Mouse (Mus musculus) urinary bladder, postnatal 10 days (tissue): Measurements from ENCODE around the gene Nhej1.

Source experiments
- DNase-seq: peaks from one replicate; pipeline ENCODE4 v3.0.0; 2022; ENCODE audit warnings: low spot score

Gene Nhej1

DNA sequence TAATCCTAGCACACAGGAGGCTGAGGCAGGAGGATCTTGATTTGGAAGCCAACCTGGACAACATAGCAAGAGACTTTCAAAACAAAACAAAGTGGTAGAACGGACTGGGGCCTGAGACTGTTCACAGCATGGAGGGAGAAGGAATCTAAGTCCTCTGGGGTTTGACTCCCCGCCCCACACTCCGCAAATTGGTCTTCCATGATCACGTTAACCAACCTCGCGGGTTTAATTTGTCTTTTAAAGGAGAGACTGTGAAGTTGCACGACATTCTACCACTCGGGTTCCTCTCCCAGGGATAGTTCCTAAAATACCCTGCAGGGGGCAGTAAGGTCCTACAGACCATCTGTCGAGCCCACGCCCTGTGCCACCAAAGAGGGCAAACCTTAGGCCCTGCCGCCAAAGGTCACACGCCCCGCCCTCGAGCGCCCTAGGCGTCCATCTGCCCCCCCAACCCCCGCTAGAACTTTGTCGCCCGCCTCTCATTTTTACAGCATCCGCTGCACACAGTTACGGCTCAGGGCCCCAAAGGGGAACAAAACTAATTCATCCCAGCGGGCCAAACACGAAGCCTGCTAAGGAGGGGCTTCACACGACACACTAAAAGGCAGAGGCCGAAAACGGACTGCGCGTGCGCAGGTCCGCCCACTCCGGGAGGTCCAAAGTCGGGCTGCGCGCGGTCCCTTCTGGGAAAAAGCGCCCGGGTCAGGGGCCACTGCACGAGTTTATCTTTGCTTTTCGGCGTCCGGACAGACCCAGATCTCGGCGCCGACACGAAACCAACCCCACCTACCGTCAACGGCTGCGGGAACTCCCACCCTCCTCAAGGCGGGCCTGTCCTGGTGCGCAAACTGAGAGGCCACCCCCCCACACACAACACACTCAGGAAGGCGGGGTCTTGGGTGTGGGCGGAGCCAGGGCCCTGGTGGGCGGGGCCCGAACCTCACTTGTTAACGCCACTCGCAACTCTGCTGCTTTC, at the start of gene Nhej1:
Nhej1 (minus strand) TSS at position 855 of the 976 bp plus-strand sequence.
- peak; percentile 79 for DNase-seq

DNA sequence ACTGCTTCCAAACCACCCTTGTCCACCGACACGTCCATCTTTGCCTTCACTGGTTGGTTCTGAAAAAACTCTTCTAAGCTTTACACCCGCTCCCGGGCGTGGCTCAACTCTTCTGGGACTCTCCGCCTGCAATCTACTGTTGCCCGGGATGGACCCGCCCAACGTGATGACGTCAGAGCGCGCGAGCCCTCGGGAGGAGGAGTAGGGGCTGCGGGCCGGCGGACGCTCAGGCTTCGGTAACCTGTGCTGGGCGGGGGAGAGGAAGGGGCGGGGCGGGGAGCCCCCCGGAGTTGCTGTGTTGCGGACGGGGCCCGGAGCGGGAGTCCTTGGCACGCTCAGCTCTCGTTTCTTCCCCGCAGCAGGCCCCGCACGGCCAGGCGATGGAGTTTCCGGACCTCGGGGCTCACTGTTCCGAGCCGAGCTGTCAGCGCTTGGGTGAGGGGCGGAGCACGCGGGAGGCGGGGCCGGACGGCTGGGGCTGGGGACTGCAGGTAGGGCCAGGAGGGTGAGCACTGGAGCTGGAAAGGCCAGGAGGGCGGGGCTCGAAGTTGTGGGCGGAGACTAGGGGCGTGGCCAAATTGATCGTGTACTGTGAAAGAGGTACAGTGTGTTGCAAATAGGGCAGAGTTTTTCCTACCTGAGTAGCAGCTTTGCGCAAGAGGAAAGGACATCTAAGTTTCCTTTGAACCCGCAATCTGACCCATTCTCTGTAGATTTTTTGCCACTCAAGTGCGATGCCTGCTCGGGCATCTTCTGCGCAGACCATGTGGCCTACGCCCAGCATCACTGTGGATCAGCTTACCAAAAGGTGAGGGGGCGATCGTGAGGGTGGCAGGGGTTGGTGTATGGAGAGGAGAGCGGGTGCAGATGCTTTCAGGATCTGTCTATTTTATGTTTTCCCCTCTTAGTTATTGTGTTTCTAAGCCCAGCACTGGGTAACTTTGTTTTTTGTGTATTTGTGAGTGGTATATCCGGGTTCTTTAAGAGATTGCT, 43.8 kb upstream of the Nhej1 start, which contains the start of gene Zfand2b:
Zfand2b (plus strand) TSS at position 175 of the 993 bp plus-strand sequence.
- peak; percentile 93 for DNase-seq

DNA sequence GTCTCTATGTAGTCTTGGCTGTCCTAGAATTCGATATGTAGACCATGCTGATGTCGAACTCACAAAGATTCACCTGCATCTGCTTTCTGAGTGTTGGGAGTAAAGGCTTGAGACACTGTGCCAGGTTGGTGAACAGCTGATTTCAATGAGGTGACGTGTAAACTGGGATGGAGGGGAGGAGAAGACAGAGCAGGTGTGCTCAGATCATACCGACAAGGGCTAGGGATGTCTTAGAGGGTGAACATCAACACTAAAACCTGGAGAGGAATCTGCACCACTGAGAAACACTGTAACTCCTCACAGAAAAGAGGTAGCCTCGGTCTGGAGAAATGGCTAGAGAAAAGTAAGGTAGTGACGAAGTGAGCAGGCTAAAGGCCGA, 43.1 kb upstream of the Nhej1 start:
- DNase-seq, result no peak

DNA sequence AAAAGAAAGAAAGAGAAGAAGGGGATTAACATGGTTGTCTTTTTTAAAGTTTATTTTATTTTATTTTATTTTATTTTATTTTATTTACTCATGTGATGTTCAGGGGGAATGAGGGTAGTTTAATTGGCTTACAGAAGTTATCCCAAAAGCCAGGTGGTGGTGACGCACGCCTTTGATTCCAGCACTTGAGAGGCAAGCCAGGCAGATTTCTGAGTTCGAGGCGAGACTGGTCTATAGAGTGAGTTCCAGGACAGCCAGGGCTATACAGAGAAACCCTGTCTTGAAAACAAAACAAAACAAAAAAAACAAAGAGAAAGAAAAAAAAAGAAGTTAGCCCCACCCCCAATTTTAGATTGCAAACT, 35.2 kb upstream of the Nhej1 start:
- DNase-seq, result no peak

DNA sequence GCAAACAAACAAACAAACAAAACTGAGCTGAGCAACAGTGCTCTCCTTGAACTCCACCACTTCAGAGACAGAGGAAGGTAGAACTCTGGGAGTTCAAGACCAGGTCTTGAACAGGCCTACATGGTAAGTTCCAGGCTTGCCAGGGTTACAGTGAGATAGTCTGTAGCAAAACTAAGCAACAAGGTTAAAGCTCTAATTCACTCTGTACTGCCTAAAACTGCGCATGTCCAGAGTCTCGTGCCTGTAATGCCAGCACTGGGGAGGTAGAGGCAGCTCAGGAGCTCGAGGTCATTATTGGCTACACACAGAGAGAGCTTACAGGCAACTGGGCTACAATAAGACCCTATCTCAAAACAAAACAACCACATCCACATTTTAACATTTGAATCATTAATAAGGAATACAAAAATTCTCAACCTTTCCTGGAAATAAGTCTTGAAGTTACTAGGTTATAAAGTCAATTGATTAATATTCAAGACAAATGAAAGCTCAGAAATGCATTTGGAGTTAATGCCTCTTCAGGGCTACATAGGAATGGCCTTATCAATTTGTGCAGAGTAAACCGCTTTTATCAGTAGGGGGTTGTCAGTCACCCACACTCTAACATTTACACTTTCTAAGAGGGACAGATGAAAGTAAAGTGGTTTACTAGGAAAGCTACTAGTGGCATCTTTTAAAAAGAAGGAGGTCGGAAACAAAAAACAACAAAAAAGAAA, 34.7 kb upstream of the Nhej1 start:
- no peak for DNase-seq

DNA sequence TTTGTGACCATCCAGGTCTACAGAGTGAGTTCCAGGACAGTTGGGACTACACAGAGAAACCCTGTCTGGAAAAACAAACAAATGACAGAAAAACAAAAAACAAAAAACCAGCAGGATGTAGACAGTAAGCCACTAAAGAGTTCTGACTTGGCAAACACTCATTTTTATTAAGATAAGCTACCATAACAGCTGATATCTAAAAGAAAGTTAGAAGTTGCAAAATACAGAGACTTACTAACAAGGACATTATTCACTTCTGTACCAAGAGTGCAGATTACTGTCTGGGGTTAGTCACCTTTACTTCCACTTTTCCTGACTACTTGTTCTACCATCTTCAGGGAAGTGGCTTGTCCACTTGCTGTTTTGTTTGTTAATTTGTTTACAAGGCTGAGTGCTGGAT, 34.0 kb upstream of the Nhej1 start:
- no peak for DNase-seq

DNA sequence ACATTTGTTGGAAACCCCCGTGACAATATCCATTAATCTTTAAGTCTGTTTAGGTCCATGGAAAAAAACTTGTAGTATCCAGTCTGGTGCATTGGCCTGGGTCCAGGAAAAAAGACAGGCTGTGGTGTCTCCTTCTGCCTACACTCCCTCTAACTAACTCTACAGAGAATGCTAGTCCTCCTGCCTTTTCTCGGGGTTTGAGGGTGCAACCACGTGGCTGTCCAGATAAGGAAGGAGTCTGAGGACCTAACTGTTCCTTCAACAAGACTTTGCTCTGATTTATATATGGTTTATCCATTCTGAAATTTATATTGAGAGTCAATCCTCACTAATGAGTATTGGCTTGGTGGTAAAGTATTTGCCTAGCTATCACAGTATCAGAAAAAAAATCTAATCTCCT, 30.8 kb upstream of the Nhej1 start:
- DNase-seq, result no peak

DNA sequence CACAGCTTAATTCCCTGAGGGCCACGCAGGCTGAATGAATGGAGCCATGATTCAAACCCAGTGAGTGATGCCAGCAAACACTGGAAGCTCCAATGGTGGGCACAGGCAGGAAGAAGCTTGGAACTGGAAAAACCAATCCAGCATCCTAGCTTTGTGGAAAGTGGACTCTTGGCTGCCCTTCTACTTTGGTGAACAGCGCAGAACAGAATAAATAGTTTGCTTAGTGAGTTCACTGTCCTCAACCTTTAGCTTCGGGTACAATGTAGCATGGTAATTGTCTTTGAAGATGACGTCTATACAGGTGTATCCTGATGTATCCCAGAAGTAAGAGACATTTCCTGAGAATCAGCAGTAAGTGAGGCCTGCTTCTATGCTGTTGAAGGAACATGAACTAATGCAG, 23.7 kb upstream of the Nhej1 start:
- no peak for DNase-seq

DNA sequence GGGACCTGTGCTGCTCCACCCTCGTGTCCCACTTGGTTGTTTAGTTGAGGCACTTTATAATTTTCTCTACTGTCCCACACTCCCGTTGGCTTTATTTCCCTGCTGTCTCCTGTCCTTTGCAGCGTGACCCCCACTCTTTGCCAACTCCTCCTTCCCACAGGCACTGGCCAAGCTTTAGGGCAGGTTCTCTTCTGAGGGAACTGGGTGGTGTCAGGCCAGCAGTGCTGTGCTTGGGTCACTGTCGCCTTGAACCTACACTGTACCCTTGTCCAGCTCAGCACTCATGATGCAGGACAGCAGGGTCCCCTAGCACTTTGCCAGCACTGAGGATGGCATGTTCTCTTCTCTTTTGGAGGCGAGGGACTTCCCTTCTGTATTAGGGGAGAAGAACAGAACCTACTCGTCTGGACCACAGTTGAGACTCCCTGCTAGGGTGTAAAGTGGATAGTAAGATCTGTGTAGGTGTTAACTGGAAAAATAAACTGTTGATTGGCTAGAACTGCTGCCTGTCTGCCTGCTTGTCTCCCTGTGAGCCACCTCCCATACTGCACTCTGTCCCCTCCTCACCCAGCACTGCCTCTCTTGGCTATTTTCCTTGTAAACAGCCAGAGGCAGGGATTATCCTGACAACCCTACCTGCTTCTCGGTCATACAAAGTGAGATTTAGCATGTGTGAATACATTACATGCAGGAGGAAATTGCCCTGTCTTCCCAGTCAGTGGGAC, 22.6 kb upstream of the Nhej1 start:
- no peak for DNase-seq

DNA sequence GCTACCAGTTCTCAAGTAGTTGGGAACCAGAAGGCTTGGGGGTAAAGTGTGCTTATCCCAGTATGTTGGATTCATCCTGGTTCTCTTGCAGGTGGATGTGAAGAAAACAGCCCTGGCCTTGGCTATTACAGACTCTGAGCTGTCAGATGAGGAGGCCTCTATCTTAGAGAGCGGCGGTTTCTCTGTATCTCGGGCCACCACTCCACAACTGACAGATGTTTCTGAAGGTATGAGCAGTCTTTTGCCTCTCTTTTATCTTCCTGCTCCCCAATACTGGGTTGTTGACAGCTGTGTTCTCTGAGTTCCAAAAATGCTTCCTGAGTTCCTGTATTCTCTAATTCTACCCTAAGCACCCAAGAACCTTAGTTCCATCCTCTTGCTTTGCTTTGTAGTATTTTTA, 20.6 kb upstream of the Nhej1 start:
- DNase-seq, result no peak

DNA sequence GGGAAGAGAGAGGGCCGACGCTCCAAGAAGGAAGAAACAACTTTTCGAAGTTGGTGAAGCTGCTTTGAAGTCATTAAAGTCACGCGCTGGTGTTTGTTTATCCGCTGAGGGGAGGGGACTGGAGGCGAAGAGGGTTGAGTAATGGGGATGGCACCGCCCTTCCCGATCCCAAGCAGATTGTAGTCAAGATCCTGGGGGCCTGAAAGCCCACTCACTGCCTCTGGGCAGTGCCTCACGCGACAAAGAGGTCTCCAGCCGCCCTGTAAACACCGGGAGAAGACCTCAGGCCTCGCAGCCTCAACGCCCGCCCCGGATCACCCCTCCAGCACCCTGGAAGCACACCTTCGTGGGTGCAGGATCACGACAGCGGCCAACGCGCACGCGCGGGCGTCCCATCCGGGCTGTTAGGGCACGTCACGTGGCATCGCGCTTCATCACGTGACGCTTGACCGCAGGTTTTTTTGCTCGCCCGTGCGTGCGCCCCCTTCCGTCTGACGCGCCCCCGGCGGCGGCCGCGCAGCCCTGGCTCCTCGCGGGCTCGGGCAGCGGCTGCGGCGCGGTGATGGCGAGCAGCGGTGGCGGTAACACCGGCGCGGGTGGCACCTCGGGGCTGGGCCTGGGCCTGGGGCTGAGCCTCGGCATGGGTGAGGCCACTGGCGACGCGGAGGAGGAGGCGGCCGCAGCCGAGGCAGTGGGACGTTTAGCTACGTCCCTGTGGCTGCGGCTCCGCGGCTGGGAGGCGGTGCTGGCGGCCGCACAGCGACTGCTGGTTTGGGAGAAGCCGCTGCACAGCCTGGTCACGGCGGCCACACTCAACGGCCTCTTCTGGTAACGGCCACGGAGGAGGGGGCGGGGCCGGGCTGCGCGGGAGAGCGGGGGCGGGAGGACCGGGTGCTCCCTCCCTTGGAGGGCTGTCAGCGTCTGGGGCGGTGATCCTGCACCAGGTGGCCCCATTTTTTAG, 17.6 kb upstream of the Nhej1 start, which contains the start of the genes Cnppd1 and Retreg2:
Cnppd1 (minus strand) TSS at position 411 of the 961 bp plus-strand sequence.
Retreg2 (plus strand) TSS at position 478 of the 961 bp plus-strand sequence.
- DNase-seq, result peak; percentile 91

DNA sequence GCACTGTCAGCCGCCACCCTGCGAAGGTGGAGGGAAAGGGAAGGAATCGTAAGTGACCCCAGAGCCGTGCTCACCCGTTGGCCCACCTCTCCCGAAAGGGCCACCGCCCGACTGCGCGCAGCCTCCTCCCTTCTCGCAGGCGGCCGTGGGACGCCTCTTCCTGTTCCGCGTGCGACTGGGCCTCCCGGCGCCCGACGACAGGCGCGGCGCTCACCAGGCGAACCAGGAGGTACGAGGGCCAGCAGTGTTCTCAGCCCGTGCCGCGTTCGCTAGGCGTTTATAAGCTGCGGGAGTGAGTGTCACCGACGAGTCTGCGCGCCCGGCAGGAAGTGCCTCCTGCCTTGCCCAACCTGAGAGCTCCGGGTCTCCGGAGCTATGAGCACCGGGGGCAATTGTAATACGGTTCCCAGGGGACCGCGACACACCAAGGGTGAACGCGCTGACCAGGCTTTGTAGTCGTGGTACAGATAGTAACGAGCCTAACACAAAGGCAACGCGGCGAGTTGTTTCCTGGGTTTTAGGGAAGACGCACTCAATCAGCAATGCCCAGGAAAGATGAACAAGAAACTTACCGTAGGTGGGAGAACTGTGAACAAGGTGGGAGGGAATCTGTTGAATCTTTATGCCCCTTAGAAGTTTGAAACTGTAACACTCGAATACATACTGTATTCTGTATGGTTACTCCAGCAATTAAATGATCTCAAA, 16.6 kb upstream of the Nhej1 start:
- no peak for DNase-seq

DNA sequence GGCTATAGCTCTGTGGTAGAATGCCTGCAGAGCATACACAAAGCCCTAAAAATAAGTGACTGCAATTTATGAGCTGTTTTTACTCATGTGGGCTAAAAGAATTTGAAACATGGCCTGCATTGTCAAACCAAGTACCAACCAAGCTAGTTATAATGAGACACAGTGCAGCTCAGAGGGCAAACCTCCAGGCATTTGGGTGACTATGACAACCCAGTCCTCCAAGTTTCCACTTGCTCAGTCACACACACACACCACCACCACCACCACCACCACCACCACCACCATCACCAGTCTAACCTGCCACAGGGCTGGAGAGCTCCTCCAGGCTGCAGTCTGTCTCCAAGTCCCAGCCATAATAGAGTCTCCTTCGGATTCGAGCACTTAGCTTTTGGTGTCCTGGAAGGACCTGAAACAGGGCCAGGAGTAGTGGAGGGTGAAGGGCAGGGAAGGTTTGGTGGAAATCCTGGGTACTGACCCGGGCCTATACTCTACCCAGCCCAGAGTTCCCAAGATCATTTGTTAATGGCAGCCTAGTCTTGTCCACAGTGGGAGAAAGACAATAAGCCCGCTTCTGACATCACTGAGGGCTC, 15.7 kb upstream of the Nhej1 start:
- DNase-seq, result no peak

DNA sequence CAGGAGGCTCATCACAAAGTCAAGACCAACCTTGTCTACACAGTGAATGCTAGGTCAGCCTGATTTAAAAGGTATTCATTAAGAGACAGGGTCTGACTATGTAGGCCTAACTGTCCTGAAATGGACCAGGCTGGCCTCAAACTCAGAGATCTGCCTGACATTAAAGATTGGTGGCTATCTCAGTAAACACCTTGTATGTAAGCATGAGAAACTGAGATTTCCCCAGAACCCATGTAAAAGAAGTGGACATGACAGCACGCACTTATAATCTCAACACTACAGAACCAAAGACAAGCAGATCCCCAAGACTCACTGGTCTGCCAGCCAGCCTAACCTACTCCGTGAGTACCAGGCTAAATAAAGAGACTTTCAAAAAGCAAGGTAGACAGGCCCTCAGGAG, 13.4 kb upstream of the Nhej1 start:
- no peak for DNase-seq

DNA sequence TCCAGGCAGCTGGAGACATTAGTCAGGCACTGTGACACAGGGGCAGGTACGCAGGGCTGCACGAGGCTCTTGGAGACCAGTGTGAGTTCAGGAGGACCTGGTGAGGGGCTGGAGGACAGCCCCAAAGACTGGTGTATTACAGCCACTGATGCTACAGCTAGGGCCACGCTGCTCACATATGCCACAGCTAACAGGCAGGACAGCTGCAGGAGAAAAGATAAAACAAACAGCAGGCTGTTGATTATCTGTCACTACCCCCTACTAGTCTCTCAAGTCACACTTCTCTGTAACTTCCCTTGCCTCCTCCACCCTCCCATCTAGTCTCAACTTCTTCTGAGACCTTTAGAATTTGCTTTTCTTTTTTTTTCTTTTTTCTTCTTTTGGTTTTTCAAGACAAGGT, 11.7 kb upstream of the Nhej1 start:
- no peak for DNase-seq

DNA sequence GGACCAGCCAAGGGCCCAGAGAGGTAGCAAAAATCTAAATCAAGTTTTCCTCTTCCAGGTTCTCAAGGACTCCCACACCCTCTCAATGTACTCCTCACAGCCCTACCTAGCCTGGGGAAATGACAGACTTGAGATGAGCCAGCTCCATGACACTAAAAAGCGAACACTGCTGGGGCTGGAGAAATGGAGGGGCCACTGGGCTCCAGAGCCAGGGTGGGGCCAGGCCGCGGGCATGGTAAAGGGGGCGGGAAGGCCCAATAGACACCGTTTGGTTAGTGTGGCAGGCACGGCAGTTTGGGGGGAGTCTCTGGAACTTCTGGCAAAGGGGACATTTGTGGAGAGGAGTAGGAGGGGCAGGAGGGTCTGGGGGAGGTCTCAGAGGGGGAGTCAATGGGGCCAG, 11.3 kb upstream of the Nhej1 start:
- DNase-seq, result no peak

DNA sequence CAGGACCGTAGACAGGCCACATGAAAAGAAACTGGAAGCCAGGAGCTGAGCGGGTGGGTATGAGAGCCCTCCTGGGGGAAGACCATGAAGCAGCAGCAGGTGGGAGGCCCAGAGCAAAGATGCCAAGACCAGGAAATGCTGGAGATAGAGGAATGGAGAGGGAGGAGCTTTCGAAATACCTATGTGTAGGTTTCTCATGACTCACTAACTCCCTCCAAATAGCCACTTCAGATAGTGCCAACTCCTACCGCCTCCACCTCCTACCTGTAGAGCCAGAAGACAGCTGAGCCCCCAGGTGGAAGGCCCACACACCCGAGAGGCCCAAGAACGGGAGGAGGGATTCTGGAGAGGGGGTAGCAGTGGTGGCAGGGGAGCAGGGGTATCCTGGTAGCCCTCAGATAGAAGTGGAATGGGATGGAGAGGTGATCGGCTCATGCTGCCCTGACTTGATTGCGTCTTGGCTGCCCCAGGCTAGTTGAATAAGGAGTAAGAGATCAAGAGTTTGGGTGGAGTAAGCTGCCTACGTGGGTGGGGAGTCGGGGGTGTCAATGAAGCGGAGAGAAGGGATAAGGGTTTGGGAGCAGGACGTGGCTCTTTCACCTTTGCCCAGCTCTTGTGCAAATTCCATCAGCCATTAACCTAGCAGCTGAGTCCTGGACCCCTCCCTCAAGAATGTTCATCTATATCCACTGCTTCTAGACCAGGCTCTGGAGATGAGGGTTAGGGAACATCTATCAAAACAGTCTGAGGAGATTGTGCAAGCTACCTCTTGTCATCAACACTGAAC, 8.6 kb upstream of the Nhej1 start, which contains the start of gene Slc23a3:
Slc23a3 (minus strand) TSS at position 470 of the 787 bp plus-strand sequence.
- DNase-seq, result no peak

DNA sequence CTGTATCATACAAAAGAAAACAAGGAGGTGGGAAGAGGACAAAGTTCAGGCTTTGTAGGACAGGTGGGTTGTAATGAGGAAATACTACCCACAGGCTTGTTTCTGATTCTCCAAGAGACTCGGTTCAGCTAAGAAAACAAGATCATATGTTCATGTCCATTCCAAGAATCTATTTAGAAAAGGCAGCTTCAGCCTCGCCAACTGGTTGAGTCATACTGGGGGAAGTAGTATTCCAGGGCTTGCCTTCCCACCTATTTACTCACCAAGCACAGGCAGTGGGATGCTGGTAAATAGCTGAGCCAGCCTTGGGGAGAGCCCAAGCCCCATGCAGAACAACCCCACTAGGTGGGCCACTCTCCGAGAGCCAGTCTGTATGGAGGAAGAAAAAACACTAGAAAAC, 3.6 kb upstream of the Nhej1 start:
- DNase-seq, result no peak
